Mouse (Mus musculus): ENCODE results near the gene Ptges3.

The Ptges3 gene

DNA sequence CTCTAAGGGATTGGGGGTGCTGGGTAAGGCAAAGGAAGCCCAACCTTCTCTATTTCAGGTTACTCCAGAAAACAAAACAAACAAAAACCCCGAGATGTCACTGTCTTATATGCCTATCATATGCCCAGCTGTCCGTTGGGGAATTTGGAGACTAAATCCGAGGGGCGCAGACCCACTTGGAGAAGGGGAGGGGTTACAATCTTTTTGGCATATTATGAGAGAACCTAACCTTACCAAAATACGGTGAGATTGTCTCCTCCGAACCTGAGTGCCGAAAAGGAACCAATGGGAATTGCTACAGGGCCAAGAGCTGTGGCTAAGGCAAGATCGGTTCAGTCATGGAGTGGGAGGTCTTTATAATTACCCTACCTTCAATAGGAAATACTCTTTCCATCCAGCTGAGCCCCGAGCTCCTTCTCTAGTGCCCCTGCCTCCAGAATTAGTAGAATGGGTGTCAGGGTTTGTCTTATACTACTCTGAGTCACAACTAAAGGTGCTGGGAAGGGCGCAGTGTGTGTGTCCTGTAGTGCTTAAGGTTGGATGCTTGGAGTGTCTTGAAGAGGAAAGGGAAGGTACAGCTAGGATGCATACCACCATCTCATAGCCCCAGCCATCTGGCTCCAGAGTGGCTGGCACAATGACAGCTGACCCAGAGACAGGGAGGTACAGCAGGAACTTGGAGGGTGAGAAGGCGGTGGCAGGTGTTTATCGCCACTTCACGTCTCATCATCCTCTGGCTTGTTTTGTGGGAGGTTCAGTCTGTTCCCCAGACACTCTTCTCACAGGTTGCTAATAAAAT is 34.9 kb downstream of the Ptges3 start:
- peak in 1 of 2 experiments; percentile 45 for DNase-seq

DNA sequence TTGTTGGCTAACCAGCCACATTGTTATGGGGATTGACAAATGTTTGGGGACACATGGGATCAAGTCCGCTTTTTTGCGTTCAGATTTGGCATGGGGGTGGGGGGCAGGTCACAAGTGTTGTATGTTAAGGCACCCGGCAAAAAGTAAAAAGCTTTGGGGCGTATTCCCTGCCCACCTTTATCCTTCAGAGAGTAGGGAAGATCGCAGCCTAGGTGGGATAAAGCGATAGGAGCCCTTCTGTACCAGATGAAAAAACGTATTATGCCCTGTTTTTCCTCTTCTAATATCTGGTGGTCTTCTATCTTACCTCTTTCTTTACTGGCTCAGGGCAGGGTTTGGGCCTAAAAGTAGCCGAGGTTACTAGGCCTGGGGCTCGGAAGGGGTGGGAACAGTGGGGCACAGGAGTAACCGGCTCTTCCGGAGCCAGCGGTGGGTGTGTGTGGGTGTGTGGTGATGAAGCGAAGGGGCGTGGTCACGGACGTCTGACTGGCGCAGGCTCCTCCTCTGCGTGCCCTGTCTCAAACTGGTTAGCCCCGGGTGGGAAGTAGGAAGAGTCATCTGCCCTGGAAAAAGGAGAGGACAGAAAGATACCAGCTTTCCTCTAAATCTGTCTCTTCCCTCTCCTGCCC is 35.7 kb downstream of the Ptges3 start:
- DNase-seq: peak; percentile 94

DNA sequence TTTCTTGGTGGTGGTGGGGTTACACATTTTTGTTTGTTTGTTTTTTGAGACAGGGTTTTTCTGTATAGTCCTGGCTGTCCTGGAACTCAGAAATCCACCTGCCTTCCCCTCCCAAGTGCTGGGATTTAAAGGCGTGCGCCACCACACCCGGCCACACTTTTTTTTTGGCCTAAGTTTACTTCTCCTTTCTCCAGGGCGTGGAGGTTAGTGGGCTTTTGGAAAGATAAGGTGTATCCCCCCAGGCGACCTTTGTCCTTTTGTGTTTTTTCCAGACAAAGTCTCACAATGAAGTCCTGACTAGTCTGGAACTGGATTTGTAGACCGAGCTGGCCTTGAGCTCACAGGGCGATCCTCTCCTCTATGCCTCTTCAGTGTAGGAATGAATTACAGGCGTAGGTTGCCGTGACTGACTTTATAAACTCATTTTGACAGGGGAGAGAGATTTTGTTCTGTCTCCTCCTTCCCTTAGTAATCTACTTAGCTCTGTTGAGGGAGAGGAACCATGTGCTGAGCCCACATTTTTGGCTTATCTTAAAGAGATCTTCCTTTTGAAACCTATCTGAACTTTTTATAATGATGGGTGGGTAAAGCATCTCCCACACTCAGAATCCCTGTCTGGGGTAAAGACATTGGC is 36.4 kb downstream of the Ptges3 start:
- DNase-seq: no peak

DNA sequence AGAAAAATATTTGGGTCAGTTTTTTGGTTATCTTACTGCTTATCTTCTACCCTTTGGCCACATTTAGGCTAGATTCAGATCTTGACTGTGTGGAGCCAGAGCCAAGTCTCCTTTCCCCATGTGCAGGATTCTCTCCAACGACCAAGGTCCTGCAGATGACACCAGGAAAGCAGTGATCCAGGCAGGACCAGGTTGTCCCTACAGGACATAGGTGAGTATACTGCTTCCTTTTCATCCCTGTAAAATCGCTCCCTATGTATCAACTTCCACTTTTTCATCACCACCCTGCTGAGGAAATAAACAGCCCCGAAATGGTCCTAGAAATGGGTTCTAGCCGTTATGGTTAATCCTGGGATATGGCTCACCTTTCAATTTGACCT is 37.5 kb downstream of the Ptges3 start:
- no peak for DNase-seq

DNA sequence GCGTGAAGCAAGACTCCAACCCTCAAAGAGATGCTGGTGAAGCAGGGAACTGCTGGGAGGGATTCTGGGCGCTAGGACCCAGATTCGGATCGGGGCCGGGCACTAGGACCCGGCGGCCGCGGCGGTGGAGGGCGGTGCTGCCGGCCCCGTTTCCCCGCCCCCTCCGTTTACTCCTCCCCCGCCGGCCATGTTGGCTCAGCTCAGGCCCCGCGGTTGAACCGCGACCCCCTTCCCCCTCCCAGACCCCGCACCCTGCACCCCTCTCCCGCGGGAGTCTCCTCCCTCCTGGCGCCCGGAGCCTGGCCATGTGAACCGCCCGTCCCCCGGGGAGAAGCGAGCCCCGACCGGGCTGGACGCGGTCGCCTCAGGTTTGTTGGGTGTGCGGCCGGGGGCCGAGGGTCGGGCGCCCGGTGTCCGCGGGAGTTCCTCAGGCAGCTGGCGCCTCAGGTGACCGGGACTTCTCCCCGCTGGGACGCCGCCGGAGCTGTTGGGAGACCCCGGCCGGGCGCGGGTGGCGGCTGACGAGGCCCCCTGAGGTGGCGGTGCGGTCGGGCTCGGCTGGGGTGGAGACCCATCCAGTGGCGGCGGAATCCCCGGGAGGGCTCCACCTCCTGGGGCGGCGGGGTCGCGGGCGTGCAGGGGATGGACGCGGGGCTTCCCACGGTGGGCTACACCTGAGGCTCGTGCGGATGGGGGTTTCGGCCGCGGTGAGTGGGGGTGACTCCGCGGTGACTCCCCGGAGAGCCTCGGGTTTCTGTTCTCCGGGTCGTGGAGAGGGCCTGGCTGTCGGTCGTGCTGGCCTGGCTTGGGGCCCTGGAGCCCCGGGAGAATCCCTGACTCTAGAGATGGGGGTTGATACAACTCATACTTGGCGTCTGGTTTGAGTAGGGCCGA is 38.2 kb downstream of the Ptges3 start:
- DNase-seq: peak; percentile 54 to 71

DNA sequence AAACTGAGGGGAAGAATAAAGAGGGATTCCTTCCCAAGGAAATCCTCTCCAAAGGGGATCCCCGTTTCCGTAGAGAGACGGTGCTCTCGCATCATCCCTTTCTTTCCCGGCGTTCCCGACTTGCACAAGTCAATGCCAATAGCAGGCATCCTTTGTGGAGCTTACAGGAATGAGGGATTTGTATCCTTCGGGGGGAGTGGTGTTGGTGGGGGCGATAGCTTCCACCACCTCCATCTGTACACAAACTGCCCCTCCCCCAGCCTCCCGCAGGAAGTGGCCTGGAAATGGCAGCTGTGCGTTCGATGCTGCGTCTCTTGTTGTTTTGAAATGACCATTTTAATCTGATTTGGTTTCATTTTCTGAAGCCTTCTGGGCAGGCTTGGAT is 38.8 kb downstream of the Ptges3 start:
- DNase-seq: peak; percentile 39 to 43

DNA sequence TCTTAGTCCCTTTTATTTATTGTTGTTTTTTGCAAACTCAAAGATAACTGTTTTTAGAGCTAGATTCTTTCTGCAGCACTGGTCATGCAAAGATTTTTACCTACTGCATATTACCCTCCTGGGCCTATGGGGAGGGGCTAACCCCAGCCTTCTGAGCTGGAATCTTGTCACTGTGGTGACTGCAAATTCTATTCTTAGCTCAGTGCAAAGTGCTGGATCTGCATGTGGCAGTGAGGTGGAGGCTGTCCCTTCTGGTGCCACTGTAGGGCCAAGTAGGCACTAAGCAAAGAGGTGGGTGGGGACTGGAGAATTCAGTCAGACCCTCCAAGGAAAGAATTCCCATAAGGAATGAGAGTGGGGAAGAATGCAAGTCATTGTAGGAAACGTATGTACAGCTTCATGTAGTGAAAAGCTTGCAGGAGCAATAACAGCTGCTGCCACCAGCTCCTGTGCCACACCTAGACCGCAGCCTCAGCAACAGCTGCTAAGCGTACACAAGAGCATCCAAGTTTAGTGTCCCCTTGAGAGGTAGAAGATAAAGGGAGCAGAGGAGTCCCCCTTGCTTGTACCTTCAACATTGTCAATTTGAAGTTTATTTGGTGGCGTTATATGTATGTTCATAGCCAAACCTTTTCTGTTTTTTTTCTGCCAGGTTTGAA is 51.5 kb downstream of the Ptges3 start:
- no peak for DNase-seq

DNA sequence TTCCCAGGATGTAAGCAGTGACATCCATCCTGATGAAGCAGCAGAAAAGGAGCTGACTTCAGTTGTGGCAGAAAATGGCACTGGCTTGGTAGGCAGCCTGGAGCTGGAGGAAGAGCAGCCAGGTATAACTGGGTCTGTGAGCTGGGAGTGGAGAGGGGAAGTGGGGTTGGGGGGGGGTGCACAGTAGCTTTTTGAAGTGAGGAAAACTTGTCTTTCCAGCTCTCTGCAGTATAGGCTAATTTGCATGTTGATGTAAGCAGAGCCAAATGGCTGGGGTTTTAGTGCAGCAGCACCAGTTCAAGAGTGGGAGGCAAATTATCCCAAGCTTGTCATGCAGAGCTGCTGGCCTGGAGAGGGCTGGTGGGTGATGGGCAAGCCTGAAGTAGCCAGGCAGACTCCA is 52.5 kb downstream of the Ptges3 start:
- DNase-seq: no peak

DNA sequence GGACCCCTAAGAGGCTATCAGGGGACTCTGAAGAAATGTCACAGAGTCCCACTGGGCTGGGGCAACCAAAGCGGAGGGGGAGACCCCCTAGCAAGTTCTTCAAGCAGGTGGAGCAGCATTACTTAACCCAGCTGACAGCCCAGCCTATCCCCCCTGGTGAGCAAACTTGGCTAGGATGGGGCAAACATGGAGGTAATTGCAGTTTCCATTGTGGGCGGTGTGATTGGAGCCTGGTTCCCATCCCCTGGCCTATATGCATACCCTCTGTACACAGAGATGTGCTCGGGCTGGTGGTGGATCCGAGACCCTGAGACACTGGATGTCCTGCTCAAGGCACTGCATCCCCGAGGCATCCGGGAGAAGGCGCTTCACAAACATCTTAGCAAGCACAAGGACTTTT is 65.1 kb downstream of the Ptges3 start:
- DNase-seq: no peak

DNA sequence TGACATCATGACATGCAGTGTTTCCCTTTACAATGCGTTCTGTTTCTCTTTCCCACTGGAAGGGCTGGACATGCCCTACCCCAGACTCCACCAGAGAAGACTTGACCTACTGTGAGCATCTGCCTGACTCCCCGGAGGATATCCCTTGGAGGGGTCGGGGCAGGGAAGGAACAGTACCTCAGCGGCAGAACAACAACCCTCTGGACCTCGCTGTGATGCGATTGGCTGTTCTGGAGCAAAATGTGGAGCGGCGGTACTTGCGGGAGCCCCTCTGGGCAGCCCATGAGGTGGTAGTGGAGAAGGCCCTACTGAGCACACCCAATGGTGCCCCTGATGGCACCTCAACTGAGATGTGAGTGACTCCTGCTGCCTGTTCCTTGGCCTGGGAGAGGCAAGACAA is 66.1 kb downstream of the Ptges3 start:
- no peak for DNase-seq

DNA sequence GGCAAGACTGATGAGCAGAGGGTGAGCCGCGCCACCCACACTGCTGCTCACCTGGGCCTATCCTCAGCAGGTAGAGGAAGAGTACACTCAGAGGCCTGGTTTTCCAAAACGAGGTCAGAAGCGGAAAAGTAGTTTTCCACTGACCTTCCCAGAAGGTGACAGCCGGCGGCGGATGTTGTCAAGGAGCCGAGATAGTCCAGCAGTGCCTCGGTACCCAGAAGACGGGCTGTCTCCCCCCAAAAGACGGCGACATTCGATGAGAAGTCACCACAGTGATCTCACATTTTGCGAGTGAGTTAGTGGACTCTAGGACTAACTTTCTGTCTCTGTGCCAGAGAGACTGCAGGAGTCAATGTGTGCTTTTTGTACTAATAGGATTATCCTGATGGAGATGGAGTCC is 67.2 kb downstream of the Ptges3 start:
- no peak for DNase-seq

Data from kidney, adult 8-10 months (tissue).